Mouse (Mus musculus) heart, embryonic 16.5 days (tissue): ENCODE results near the gene Pex11a. TPM values are rescaled to one million over a fixed set of nuclear protein-coding genes. Genes with fewer than 3 reads are reported as not detected.
"Not testable (repeated sequence)": the region's sequence is repeated elsewhere in the genome, so short reads cannot be mapped to it uniquely, and the experiment has no call there.

Experiments used
- ATAC-seq: fragments of 200-750 bp; cut with Nextera tagmentation; replicated peaks from 2 replicates; pipeline ENCODE4 v1.8.0; 2017; ENCODE audit warnings: moderate number of reproducible peaks; ENCODE audit not compliant: insufficient read depth, low FRiP score; ENCODE audit errors: extremely low read depth
- H3K27ac ChIP-seq: fragments of 300-500 bp; sonication (generic); 2 replicates; pipeline ENCODE4 v1.5.1; 2014; ENCODE audit warnings: mild to moderate bottlenecking, low read length, control low read depth, moderate library complexity
- H3K27me3 ChIP-seq: fragments of 300-500 bp; sonication (generic); 2 replicates; pipeline ENCODE4 v1.6.1; 2014; ENCODE audit warnings: low read length, mixed read lengths; ENCODE audit not compliant: control insufficient read depth, insufficient read depth
- H3K36me3 ChIP-seq: fragments of 300-500 bp; sonication (generic); 2 replicates; pipeline ENCODE4 v1.6.1; 2014; ENCODE audit not compliant: control insufficient read depth, insufficient read depth
- H3K4me1 ChIP-seq: fragments of 300-500 bp; sonication (generic); 2 replicates; pipeline ENCODE4 v1.6.1; 2014; ENCODE audit warnings: low read length, mixed read lengths; ENCODE audit not compliant: control insufficient read depth, insufficient read depth
- H3K4me2 ChIP-seq: fragments of 300-500 bp; sonication (generic); 2 replicates; pipeline ENCODE4 v1.6.1; 2014; ENCODE audit warnings: low read depth, mild to moderate bottlenecking, control low read depth, low read length
- H3K4me3 ChIP-seq: fragments of 300-500 bp; sonication (generic); 2 replicates; pipeline ENCODE4 v1.5.1; 2014; ENCODE audit warnings: mild to moderate bottlenecking, control low read depth, low read length
- H3K9ac ChIP-seq: fragments of 300-500 bp; sonication (generic); 2 replicates; pipeline ENCODE4 v1.6.1; 2014; ENCODE audit warnings: low read length, control low read depth
- H3K9me3 ChIP-seq: fragments of 300-500 bp; sonication (generic); replicated peaks from 2 replicates; pipeline ENCODE4 v1.6.1; 2016; ENCODE audit warnings: low read length; ENCODE audit not compliant: control insufficient read depth
- WGBS: fragments of 180-500 bp; shearing (Covaris S2); extraction: QIAGEN DNeasy Blood & Tissue Kit; methylation state at CpG from one replicate; pipeline ENCODE4 v1.1.7; 2014; 5-methylcytosine and 5-hydroxymethylcytosine counted together
- polyA plus RNA-seq: library from polyadenylated mRNA; unstranded; fragments of >200 nt; fragmentation: Nextera tagmentation; extraction: Ambion mirVana; gene quantifications from 2 replicates; pipeline ENCODE4 v1.2.1, GENCODE M21; 2015

The Pex11a gene
- polyA plus RNA-seq = 6.9 TPM in 2 replicates

DNA sequence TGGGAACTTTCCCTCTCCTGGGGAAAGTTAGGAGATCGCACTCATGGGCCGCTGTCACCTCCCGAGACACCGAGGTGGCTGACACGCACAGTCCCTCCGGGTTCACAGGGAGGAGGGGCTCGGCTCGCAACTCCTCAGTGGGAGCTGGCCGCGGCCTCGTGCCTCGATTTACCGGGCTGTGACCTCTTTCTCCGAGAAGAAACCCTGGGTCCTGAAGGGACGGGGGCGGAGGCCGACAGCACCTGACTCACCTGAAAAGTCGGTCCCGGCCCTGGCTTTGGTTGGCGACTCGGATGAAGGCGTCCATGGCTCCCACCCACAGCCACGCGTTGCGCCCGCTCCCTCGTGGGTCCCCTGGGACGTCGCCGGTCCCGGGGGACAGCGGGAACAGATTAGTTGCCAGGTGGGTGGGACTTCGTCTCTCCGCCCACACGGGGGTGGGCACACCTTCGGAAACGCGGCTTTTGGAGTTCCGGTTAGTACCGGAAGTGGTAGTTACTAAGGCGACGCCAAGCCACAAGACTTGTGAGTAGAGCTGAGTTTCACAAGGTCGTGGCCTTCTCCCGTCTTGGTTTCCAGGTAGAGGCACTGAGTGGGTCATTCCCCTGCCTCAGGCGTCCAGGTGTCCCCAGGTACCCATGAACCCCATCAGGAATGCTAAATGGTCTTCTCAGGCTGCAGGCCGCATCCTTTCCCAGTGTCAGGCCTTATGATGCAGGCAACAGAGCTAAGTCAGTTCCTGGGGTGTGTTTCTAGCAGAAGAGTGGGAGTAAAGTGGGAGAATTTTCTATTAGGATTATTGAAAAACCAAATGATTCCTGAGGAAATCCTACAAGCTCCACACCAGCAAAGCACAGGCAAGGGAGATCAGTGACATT is at the start of gene Pex11a, which contains the start of gene Wdr93:
Gene Pex11a, minus strand, starts transcription at position 473 of the 878 bp plus-strand sequence.
Gene Wdr93, plus strand, starts transcription at position 505 of the 878 bp plus-strand sequence.
- Histone ChIP-seq H3K4me1 (0 out of 2 replicates have a peak, but pooled peaks cover 2% of the 10 kb centered on the region), H3K4me2 (peak within 1 kb of the TSS; percentile 99), H3K4me3 (peak within 1 kb of the TSS; percentile 89), H3K36me3 (no peaks in the 10 kb centered on the region), H3K9me3 (no peaks in the 10 kb centered on the region), H3K27ac (no peak within 1 kb of the TSS), H3K27me3 (no peaks in the 10 kb centered on the region), H3K9ac (peak within 1 kb of the TSS; percentile 79)
- peak; percentile 87 for ATAC-seq
- WGBS = 3% methylated on average over 46 of the region's 46 CpGs

DNA sequence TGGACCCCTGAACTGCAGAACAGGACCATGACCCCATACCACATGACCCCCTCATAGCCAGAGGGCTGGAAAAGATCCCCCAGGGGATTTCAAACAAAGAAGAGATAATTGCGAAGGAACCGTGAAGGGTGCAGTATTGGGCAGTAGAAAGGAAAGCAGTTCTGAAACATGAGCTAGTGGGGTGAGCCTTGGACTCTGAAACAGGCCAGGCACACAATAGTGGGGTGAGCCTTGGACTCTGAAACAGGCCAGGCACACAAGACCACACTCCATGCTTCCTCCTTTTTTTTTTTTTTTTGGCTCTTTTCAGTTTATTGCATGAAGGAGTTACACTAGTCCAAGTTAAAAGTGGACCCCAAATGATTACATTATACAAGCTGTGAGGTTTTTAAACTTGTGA is 46.9 kb upstream of the Pex11a start:
- not testable (repeated sequence) for H3K9me3 ChIP-seq, ATAC-seq, H3K4me2 ChIP-seq, H3K4me3 ChIP-seq, H3K27ac ChIP-seq, H3K4me1 ChIP-seq, H3K9ac ChIP-seq, H3K36me3 ChIP-seq
- 54% methylated on average over 2 of the region's 2 CpGs for WGBS
- peaks cover 53% of the 10 kb centered on the region for H3K27me3 ChIP-seq

DNA sequence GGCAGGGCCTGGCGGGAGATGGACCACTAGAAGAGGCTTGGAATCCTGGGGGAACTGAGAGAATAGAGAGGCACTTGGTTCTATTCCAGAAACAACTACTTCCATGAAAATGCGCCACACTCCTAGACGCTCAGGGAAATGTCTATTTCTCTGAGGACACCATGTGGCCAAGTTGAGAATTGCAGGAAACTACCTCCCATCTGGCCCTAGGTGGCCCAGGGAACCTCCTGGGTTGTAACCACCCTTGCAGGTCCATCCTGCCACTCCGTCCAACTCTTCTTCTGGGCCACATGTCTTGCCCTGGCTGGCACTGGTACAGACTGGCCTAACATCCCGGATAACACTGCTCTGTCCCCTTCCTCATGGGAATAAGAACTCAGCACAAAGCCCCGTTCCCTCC is 43.4 kb upstream of the Pex11a start:
- ATAC-seq = peak; percentile 26; the same call in 1 of the 2 replicates
- WGBS = 9% methylated on average over 6 of the region's 6 CpGs

DNA sequence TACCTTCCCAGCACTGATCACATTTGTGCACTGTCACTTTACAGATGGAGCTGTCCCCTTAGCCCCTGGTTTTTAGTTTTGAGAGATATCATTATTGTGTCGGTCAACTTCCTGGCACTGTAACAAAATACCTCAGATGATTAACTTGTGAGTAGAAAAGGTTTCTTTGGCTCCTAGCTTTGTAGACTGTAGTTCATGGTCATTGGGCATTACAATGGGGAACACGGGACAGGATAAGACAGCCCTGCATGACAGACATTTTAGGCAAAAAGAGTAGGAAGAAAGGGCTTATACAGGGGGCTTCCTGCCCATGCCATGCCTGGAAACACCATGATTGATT is 39.6 kb upstream of the Pex11a start:
- no peak for ATAC-seq
- Histone ChIP-seq H3K27ac (no peak overlapping the region), H3K27me3 (no peaks in the 10 kb centered on the region), H3K4me2 (no peak overlapping the region), H3K36me3 (no peaks in the 10 kb centered on the region), H3K4me3 (no peak overlapping the region), H3K9me3 (no peaks in the 10 kb centered on the region), H3K9ac (no peak overlapping the region), H3K4me1 (peaks cover 5% of the 10 kb centered on the region)
- 68% methylated on average over 2 of the region's 2 CpGs for WGBS

More for the DNA sequence above, 43.4 kb upstream of the Pex11a start:
- Histone ChIP-seq H3K27me3 (peaks cover 21% of the 10 kb centered on the region), H3K36me3 (no peaks in the 10 kb centered on the region), H3K27ac (no peak overlapping the region), H3K4me3 (no peak overlapping the region), H3K4me2 (no peak overlapping the region), H3K4me1 (peaks cover 3% of the 10 kb centered on the region; the same call in 1 of the 2 replicates), H3K9me3 (no peaks in the 10 kb centered on the region), H3K9ac (no peak overlapping the region)

DNA sequence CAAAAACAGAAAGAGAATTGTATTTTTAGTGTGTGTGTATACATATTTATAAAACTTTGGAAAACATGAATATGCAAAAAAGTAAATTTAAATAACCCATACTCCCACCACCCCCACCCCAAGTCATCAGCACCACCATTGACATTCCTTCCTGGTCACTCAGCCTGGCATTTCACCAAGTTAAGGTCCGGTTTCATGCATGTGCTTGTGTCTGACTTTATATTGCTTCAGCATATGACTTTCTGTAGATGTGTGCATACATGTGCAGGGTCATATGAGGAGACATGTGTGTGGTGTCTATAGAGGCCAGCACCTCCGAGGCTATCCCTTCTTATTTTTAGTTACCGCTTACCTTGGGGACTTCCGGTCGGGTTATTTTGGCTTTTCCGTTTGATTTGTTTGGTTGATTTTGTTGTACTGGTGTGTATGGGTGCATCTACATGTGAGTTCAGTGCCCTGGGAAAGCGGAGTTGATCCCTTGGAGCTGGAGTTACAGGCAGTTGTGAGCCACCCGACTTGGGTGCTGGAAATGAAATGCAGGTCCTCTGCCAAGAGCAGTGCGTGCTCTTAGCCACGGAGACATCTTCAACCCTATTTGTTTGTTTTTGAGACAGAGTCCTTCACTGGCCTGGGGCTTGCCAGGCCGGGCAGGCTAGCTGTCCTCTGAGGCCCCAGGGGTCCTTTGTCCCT is 39.0 kb upstream of the Pex11a start:
- no peak overlapping the region for H3K4me3 ChIP-seq
- whole genome bisulfite sequencing = 79% methylated on average over 11 of the region's 11 CpGs
- no peak overlapping the region for H3K4me2 ChIP-seq
- peaks cover 5% of the 10 kb centered on the region for H3K4me1 ChIP-seq
- no peaks in the 10 kb centered on the region for H3K27me3 ChIP-seq
- no peaks in the 10 kb centered on the region for H3K36me3 ChIP-seq
- ATAC-seq = no peak
- H3K27ac ChIP-seq = no peak overlapping the region
- no peak overlapping the region for H3K9ac ChIP-seq
- H3K9me3 ChIP-seq = no peaks in the 10 kb centered on the region

DNA sequence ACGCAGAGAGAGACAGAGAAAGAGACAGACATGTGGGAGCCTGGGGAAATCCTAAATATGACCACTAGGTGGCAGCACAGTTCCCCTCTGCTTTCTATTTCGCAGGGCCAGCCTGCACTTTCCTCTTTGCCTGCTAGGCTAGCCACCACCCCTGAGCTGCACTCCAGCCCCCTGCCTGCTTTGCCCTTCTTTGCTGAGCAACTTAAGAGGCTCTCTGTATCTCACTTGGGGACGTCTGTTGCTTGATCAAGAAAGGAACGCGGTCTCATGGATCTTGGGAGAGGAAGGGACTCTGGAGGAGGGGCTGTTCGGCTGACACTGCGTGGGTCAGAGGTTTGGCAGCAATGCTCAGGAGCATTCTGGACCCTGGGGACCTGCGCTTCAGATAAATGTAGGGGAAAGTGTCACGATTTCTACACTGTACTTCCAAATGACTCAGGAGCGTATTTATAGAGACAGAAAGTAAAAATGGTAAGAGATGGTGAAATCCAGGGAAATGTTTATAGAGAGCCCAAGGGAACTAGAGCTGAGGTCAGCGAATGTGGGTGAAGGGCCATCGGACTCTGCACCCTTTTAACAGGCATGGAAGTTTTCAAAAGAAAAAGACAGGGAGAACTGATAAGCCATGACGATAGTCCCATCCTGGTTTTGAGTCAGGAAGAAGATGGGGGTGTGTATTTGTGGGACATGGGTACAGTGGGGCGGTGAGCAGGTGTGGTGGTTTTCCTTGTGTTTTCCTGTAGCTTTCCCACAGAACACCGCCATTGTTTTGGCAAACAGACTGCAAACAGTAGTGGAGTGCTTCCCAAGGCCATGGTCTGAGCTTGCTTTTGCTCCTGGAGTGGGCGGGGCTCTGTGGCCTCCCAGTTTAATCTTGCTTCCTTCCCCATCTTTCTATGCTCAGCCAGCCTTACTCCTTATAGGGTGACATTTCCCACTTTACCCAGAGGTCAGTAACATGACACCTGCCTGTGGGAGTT is 38.0 kb upstream of the Pex11a start:
- Histone ChIP-seq H3K27me3 (no peaks in the 10 kb centered on the region), H3K9ac (peak overlapping the region; percentile 55), H3K36me3 (no peaks in the 10 kb centered on the region), H3K4me2 (peak overlapping the region; percentile 60), H3K9me3 (no peaks in the 10 kb centered on the region), H3K27ac (no peak overlapping the region), H3K4me3 (peak overlapping the region; percentile 39), H3K4me1 (peaks cover 5% of the 10 kb centered on the region)
- WGBS = 23% methylated on average over 16 of the region's 16 CpGs
- peak; percentile 62 for ATAC-seq

DNA sequence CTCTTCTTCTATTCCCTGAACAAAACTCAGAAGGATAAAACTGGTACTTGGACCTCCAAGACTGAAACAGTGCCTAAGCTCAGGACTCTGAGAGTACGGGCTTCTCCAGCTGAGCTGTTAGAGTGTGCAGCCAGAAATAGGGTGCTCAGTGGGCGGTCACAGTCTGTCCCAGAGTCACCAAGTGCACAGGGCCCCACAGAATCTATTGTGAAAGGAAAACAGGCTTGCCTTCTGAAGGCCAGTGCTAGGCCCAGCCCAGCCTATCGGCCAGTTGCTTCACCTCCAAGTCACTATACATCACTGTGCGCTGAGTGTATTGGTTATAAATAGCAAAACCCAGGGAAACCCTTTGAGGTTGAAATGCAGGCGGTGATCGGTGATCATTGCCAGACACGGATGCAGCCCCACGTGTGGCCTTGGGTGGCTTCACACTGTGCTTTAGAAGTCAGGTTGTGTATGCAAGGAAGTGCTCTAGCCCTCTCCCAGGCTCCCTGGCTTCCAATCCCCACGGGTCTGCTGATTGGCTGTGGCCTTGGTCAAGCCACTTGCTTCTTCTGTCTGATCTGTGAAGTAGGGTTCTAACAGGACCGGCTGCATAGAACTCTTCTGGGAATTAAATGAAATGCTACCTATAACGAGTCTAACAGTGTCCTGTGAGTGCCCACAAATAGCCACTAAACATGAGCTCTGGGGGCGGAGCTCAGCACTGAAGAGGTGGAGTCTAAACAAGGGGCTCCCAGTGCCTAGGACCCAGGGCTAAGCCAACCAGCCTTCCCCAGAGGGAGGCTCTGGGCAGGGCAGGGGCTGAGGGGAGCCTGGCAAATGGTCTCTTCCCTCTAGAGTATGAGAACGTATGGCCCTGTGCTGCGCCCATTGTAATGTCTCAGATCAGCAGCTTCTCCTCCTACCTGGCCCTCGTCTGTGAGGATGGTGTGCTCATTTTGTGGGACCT is 28.9 kb upstream of the Pex11a start:
- no peak overlapping the region for H3K4me3 ChIP-seq
- H3K27ac ChIP-seq = peak overlapping the region; percentile 63
- 33% methylated on average over 15 of the region's 15 CpGs for WGBS
- no peaks in the 10 kb centered on the region for H3K27me3 ChIP-seq
- H3K4me1 ChIP-seq = peaks cover 9% of the 10 kb centered on the region
- peak overlapping the region; percentile 3; the same call in 1 of the 2 replicates for H3K4me2 ChIP-seq
- H3K9me3 ChIP-seq = no peaks in the 10 kb centered on the region
- ATAC-seq = peak; percentile 76
- H3K9ac ChIP-seq = peak overlapping the region; percentile 26; the same call in 1 of the 2 replicates
- no peaks in the 10 kb centered on the region for H3K36me3 ChIP-seq

DNA sequence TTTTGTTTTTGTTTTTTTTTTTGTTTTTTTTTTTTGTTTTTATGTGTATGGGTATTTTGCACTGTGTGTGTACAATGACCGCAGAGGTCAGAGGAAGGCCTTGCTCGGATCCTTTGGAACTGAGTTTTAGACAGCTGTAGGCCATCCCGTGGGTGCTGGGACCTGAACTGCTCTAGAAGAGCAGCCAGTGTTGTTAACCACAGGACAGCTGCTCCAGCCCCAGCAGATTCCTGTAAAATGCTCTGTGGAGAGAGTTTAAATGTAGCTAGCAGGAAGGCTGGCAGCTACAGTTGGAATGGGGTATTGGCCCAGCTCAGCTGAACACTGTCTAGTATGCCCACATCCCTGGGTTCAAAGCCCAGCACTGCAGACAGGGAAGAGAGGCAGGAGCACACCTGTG is 26.7 kb upstream of the Pex11a start:
- 74% methylated on average over 3 of the region's 3 CpGs for WGBS
- Histone ChIP-seq H3K27me3 (no peaks in the 10 kb centered on the region), H3K9me3 (no peaks in the 10 kb centered on the region), H3K36me3 (no peaks in the 10 kb centered on the region), H3K4me3 (no peak overlapping the region), H3K4me2 (no peak overlapping the region), H3K27ac (no peak overlapping the region), H3K9ac (no peak overlapping the region), H3K4me1 (peaks cover 9% of the 10 kb centered on the region)
- ATAC-seq = no peak
